Mouse (Mus musculus) kidney, postnatal 0 days (tissue): ENCODE results near the gene Mettl7a3. TPM values are rescaled to one million over a fixed set of nuclear protein-coding genes. Genes with fewer than 3 reads are reported as not detected.

Experiments used
- ATAC-seq: fragments of 200-750 bp; cut with Nextera tagmentation; replicated peaks from 2 replicates; pipeline ENCODE4 v1.8.0; 2017; ENCODE audit warnings: low read depth, moderate number of reproducible peaks, moderate TSS enrichment, moderate library complexity; ENCODE audit not compliant: low FRiP score
- DNase-seq: peaks from one replicate; pipeline ENCODE4 v3.0.0-alpha.2; 2016; ENCODE audit warnings: low spot score
- H3K27ac ChIP-seq: fragments of 300-500 bp; sonication (generic); 2 replicates; pipeline ENCODE4 v1.5.1; 2014; ENCODE audit warnings: mild to moderate bottlenecking
- H3K27me3 ChIP-seq: fragments of 300-500 bp; sonication (generic); 2 replicates; pipeline ENCODE4 v1.6.1; 2014; ENCODE audit warnings: low read length, mixed read lengths; ENCODE audit not compliant: insufficient read depth
- H3K36me3 ChIP-seq: fragments of 300-500 bp; sonication (generic); 2 replicates; pipeline ENCODE4 v1.6.1; 2014; ENCODE audit warnings: low read length, mixed read lengths; ENCODE audit not compliant: insufficient read depth
- H3K4me1 ChIP-seq: fragments of 300-500 bp; sonication (generic); replicated peaks from 2 replicates; pipeline ENCODE4 v1.6.1; 2014; ENCODE audit warnings: antibody characterized with exemption, low read length, mixed read lengths; ENCODE audit not compliant: insufficient read depth
- H3K4me2 ChIP-seq: fragments of 300-500 bp; sonication (generic); 2 replicates; pipeline ENCODE4 v1.6.1; 2014; ENCODE audit warnings: mild to moderate bottlenecking, low read length, moderate library complexity, mixed read lengths
- H3K4me3 ChIP-seq: fragments of 300-500 bp; sonication (generic); replicated peaks from 2 replicates; pipeline ENCODE4 v1.5.1; 2014; ENCODE audit warnings: low read depth, low read length
- H3K9ac ChIP-seq: fragments of 300-500 bp; sonication (generic); 2 replicates; pipeline ENCODE4 v1.6.1; 2014; ENCODE audit warnings: low read depth, low read length
- H3K9me3 ChIP-seq: fragments of 300-500 bp; sonication (generic); replicated peaks from 2 replicates; pipeline ENCODE4 v1.6.1; 2016; ENCODE audit warnings: low read length, inconsistent platforms, mixed read lengths
- CTCF ChIP-seq: IDR thresholded peaks from 2 replicates; pipeline ENCODE4 v1.5.1; 2016; ENCODE audit warnings: antibody characterized with exemption, low read depth, mild to moderate bottlenecking, moderate library complexity
- WGBS: fragments of 180-500 bp; shearing (Covaris S2); extraction: QIAGEN DNeasy Blood & Tissue Kit; methylation state at CpG from one replicate; pipeline ENCODE4 v1.1.7; 2014; 5-methylcytosine and 5-hydroxymethylcytosine counted together
- polyA plus RNA-seq: library from polyadenylated mRNA; unstranded; fragments of >200 nt; fragmentation: Nextera tagmentation; extraction: Ambion mirVana; gene quantifications from 2 replicates; pipeline ENCODE4 v1.2.1, GENCODE M21; 2015

The Mettl7a3 gene
- polyA plus RNA-seq = 0.23 and 0.41 TPM in 2 replicates

DNA sequence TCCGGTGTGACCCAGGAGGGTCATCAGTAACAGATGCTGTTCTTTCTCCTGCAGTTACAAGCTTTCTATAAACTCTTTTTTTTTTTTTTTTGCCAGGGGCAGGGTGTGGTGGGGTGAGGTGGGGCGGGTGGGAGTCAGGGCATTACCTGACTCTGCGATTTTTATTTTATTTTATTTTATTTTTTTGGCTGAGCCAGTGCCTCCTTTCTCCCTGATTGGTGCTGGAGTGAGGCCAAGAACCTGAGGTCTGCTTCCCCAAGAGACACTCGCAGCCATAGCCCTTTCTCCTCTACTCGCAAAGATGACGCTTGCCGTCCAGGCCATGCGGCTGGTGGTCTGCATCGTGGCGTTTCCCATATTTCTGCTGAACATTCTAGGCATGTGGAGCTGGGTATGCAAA lies at the start of gene Mettl7a3:
Mettl7a3 (plus strand) TSS at position 301 of the 400 bp plus-strand sequence.
- DNase-seq (no peak), ATAC-seq (no peak)
- Histone ChIP-seq H3K9me3 (no peaks in the 10 kb centered on the region), H3K4me1 (no peaks in the 10 kb centered on the region), H3K36me3 (no peaks in the 10 kb centered on the region), H3K4me2 (no peak within 1 kb of the TSS), H3K27ac (no peak within 1 kb of the TSS), H3K9ac (no peak within 1 kb of the TSS), H3K27me3 (no peaks in the 10 kb centered on the region), H3K4me3 (no peak within 1 kb of the TSS)
- WGBS = 83% methylated on average over 10 of the region's 10 CpGs
- no peak for TF ChIP-seq CTCF

DNA sequence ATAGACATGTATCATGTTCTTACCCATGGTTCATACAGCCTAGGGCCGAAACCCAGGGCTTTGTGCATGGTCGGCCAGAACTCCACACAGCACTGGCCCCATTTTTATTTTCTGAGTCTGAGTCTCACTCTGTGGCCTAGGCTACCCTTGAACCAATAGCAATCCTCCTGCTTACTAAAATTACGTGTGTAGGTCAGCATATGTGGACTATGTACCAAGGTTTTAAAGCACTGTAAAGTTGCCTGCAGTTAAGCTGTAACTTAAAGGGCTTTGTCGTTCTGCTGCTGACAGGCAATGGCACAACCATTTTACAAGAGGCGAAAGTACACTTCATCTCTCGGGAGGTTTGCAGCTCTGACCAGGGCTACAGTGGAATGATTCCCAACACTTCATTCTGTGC lies 45.7 kb upstream of the Mettl7a3 start:
- WGBS = 83% methylated on average over 6 of the region's 6 CpGs
- ATAC-seq = no peak
- no peak for DNase-seq

DNA sequence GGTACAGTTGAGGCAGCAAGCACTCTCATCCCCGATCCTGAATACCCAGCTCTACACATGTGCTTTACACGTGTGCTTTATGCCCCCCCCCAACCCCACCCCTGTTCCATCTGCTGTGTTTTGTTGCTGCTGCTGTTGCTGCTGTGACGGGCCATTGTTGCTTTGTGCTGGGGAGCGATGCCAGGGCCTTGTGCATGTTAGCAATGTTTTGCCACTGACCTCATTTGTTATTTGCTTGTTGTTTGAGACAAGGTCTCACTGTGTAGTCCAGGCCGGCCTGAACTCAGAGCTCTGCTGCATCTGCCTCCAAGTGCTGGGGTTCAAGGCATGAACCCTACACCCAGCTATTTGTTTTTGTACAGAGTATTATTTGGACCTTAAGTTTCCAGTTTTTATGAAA lies 43.9 kb upstream of the Mettl7a3 start:
- H3K9ac ChIP-seq = no peak overlapping the region
- H3K27me3 ChIP-seq = no peaks in the 10 kb centered on the region
- H3K4me2 ChIP-seq = no peak overlapping the region
- H3K36me3 ChIP-seq = no peaks in the 10 kb centered on the region
- no peak for DNase-seq
- ATAC-seq = no peak
- H3K27ac ChIP-seq = no peak overlapping the region
- no peak for TF ChIP-seq CTCF
- 83% methylated on average over 5 of the region's 5 CpGs for WGBS
- no peaks in the 10 kb centered on the region for H3K9me3 ChIP-seq
- no peaks in the 10 kb centered on the region for H3K4me1 ChIP-seq
- no peak overlapping the region for H3K4me3 ChIP-seq

More for the DNA sequence above, 45.7 kb upstream of the Mettl7a3 start:
- H3K27me3 ChIP-seq = no peaks in the 10 kb centered on the region
- no peak overlapping the region for H3K4me3 ChIP-seq
- H3K27ac ChIP-seq = no peak overlapping the region
- no peaks in the 10 kb centered on the region for H3K36me3 ChIP-seq
- H3K4me2 ChIP-seq = no peak overlapping the region
- no peaks in the 10 kb centered on the region for H3K9me3 ChIP-seq
- no peaks in the 10 kb centered on the region for H3K4me1 ChIP-seq
- TF ChIP-seq CTCF = no peak
- no peak overlapping the region for H3K9ac ChIP-seq

DNA sequence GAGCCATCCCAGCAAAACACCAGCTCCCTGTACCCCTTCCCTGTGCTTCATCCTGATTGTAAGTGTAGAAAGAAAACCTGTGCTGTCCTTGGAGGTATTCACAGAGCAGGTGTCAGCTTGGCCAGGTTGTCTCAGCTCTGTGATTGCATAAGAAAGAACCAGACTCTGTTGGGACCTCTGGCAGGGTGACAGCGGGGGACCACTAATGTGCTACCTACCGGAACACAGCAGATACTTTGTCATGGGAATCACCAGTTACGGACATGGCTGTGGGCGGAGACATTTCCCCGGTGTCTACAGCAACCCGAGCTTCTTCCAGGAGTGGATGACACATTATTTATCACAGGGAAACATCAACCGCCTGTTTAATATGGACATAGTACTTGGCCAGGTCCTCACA lies 42.4 kb upstream of the Mettl7a3 start:
- H3K4me1 ChIP-seq = no peaks in the 10 kb centered on the region
- no peak overlapping the region for H3K4me3 ChIP-seq
- no peaks in the 10 kb centered on the region for H3K9me3 ChIP-seq
- no peak overlapping the region for H3K9ac ChIP-seq
- 34% methylated on average over 7 of the region's 7 CpGs for WGBS
- no peak overlapping the region for H3K27ac ChIP-seq
- no peak overlapping the region for H3K4me2 ChIP-seq
- no peaks in the 10 kb centered on the region for H3K36me3 ChIP-seq
- no peak for TF ChIP-seq CTCF
- DNase-seq (peak; percentile 33), ATAC-seq (no peak)
- no peaks in the 10 kb centered on the region for H3K27me3 ChIP-seq

DNA sequence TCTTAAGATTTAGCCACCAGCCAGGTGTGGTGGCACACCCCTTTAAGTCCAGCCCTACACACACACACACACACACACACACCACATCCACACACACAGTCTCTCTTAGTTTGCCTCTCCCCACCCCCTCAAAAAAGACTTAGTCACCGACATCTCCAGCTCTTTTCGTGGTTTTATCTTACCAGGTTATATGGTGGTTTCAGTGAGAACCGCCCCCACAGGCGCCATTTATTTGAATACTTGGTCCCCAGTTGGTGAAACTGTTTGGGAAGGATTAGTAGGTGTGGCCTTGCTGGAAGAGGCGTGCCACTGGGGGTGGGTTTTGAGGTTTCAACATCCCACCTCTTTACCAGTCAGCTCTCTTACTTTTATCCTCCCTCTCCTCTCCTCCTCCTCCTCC lies 36.9 kb upstream of the Mettl7a3 start:
- Histone ChIP-seq H3K9me3 (no peaks in the 10 kb centered on the region), H3K4me3 (no peak overlapping the region), H3K27me3 (no peaks in the 10 kb centered on the region), H3K4me2 (no peak overlapping the region), H3K4me1 (no peaks in the 10 kb centered on the region), H3K36me3 (no peaks in the 10 kb centered on the region), H3K27ac (no peak overlapping the region), H3K9ac (no peak overlapping the region)
- no peak for TF ChIP-seq CTCF
- DNase-seq (no peak), ATAC-seq (no peak)
- 88% methylated on average over 5 of the region's 5 CpGs for WGBS

DNA sequence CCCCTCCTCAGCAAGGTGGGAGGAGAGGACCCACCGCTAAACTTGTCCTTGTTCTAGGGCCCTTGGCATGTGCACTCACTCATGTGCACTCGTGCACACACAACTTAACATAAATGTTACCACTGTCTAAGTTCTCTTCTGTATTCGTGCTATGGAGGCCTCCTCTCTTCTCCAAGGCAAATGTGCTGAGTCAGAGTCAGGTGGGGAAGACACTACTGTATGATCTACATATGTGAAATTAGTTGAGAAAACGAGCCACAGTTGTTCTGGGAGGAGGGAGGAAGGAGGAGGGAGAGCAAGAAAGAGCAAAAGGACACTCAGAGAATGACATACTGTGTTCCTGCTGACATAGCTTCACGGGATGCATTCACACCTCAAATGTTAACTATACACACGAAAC lies 34.2 kb upstream of the Mettl7a3 start:
- 71% methylated on average over 6 of the region's 6 CpGs for WGBS
- no peak for TF ChIP-seq CTCF
- Histone ChIP-seq H3K27ac (no peak overlapping the region), H3K27me3 (no peaks in the 10 kb centered on the region), H3K36me3 (no peaks in the 10 kb centered on the region), H3K9ac (no peak overlapping the region), H3K4me2 (no peak overlapping the region), H3K9me3 (no peaks in the 10 kb centered on the region), H3K4me1 (no peaks in the 10 kb centered on the region), H3K4me3 (no peak overlapping the region)
- no peak for ATAC-seq
- DNase-seq = no peak

DNA sequence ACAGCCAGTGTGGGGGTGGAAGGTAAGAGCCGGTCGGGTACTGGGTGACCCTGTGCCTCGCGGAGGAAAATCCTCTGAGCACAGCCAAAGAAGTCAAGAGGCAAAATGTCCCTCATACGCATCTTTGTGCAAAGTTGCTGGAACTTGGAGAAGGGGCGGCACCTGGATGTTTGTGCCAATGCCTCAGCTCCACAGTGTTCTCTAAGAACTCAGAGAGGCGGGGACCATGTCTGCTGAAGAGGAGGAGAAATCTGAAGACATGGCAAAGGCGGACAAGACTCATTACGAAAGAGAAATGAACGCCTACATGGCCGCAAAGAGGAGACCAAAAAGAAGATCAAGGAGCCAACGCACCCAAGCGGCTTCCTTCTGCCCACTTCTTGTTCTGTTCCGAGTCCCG lies 33.2 kb upstream of the Mettl7a3 start:
- 79% methylated on average over 15 of the region's 15 CpGs for WGBS

More for the DNA sequence above, 33.2 kb upstream of the Mettl7a3 start:
- H3K4me1 ChIP-seq = no peaks in the 10 kb centered on the region
- no peaks in the 10 kb centered on the region for H3K27me3 ChIP-seq
- no peak for TF ChIP-seq CTCF
- no peak overlapping the region for H3K9ac ChIP-seq
- H3K4me2 ChIP-seq = no peak overlapping the region
- DNase-seq = no peak
- H3K9me3 ChIP-seq = no peaks in the 10 kb centered on the region
- H3K4me3 ChIP-seq = no peak overlapping the region
- no peak overlapping the region for H3K27ac ChIP-seq
- H3K36me3 ChIP-seq = no peaks in the 10 kb centered on the region
- ATAC-seq = no peak
